In genomic region chr11:115837606-115838345, GRCm38 (mm10) we compare ENCODE assay signal across 15 mouse cellular contexts. TPM values are rescaled to one million over a fixed set of nuclear protein-coding genes. Genes with fewer than 3 reads are reported as not detected.
DNase-seq lines count a peak whose midpoint lies in the region; ATAC-seq and TF ChIP-seq lines count a peak whose summit lies in the region.
"Had no signal": no experiment of that assay in that cellular context is flagged by ENCODE, and none has a peak within 500 bp of the region (broad histone marks: within the 10 kb centered on the region; RNA-seq: fewer than 3 reads in every experiment).

No protein-coding gene starts in this region.

- H3K4me3 ChIP-seq in kidney, adult 2 months (ENCODE audit: insufficient read depth, low read depth, low read length): no peak overlapping the region
- H3K4me3 ChIP-seq in kidney, embryonic 15.5 days (replicated peaks): no peak overlapping the region
- no peak overlapping the region for H3K4me3 ChIP-seq in ES-Bruce4 (ENCODE audit: low read depth, low read length)
- H3K4me3 ChIP-seq: embryonic facial prominence, embryonic 13.5 days; myocyte had no signal

- no peaks in the 10 kb centered on the region for H3K36me3 ChIP-seq in kidney, adult 2 months (ENCODE audit: control insufficient read depth, insufficient read depth, low read length)
- H3K36me3 ChIP-seq in kidney, embryonic 15.5 days: no peaks in the 10 kb centered on the region
- H3K36me3 ChIP-seq in ES-Bruce4 (ENCODE audit: control insufficient read depth, insufficient read depth, low read length, poor library complexity, severe bottlenecking): no peaks in the 10 kb centered on the region
- H3K36me3 ChIP-seq: embryonic facial prominence, embryonic 13.5 days had no signal

- no peak for TF ChIP-seq CTCF in kidney, adult 2 months (conservative IDR thresholded peaks at IDR 0.05; ENCODE audit: insufficient read depth, insufficient read length, low read depth, low read length)
- TF ChIP-seq CTCF in ES-Bruce4 (IDR thresholded peaks at IDR 0.05; ENCODE audit: low read depth, low read length): no peak

- DNase-seq in gastrocnemius, postnatal 10 days: peak; percentile 16
- no peak for DNase-seq in gastrocnemius, adult 18-20 months (ENCODE audit: low spot score)
- peak; percentile 72 for DNase-seq in kidney, adult 2 months
- DNase-seq in kidney, postnatal 25 days: peak; percentile 67 to 78
- DNase-seq in urinary bladder, postnatal 25 days (ENCODE audit: low spot score): no peak
- DNase-seq in cerebellum, adult 8-10 months: no peak
- DNase-seq: cerebellum, adult 18-20 months; heart, postnatal 36 days; lung, adult 18-20 months; thymus, postnatal 4 days had no signal

- no peaks in the 10 kb centered on the region for H3K9me3 ChIP-seq in kidney, embryonic 15.5 days (replicated peaks)
- H3K9me3 ChIP-seq in ES-Bruce4 (replicated peaks; ENCODE audit: control insufficient read depth, insufficient read depth, low read length, poor library complexity, severe bottlenecking): no peaks in the 10 kb centered on the region
- H3K9me3 ChIP-seq: embryonic facial prominence, embryonic 13.5 days had no signal

- no peak for TF ChIP-seq POLR2A in kidney, adult 2 months (IDR thresholded peaks at IDR 0.05; ENCODE audit: low read depth, low read length)
- TF ChIP-seq POLR2A in ES-Bruce4 (IDR thresholded peaks at IDR 0.05; ENCODE audit: insufficient read depth, low read length): no peak

- 44% methylated on average over 22 of the region's 22 CpGs for WGBS in kidney, adult 2 months
- 89% methylated on average over 22 of the region's 22 CpGs for WGBS in kidney, embryonic 15.5 days

- no peak overlapping the region for H3K9ac ChIP-seq in kidney, embryonic 15.5 days
- H3K9ac ChIP-seq in ES-Bruce4 (ENCODE audit: low read depth, poor library complexity, severe bottlenecking): no peak overlapping the region
- H3K9ac ChIP-seq: embryonic facial prominence, embryonic 13.5 days had no signal

- TF ChIP-seq EP300 in ES-Bruce4 (IDR thresholded peaks at IDR 0.05; ENCODE audit: insufficient read depth, low read depth, low read length): no peak

- H3K27ac ChIP-seq in kidney, adult 2 months (ENCODE audit: insufficient read depth, low read depth, low read length): peak overlapping the region; percentile 42
- H3K27ac ChIP-seq in kidney, embryonic 15.5 days: no peak overlapping the region
- H3K27ac ChIP-seq in ES-Bruce4 (ENCODE audit: insufficient read depth, low read length): peak overlapping the region; percentile 51; the same call in 1 of the 2 replicates

- no peak overlapping the region for H3K4me2 ChIP-seq in kidney, embryonic 15.5 days
- H3K4me2 ChIP-seq: embryonic facial prominence, embryonic 13.5 days had no signal

- no peak for ATAC-seq in kidney, embryonic 15.5 days (replicated peaks; ENCODE audit: low FRiP score)

- peaks cover 87% of the 10 kb centered on the region for H3K4me1 ChIP-seq in kidney, adult 2 months (ENCODE audit: control insufficient read depth, insufficient read depth, low read length)
- peaks cover 85% of the 10 kb centered on the region for H3K4me1 ChIP-seq in kidney, embryonic 15.5 days
- peaks cover 29% of the 10 kb centered on the region for H3K4me1 ChIP-seq in ES-Bruce4 (ENCODE audit: control insufficient read depth, insufficient read depth, low read length)

- H3K27me3 ChIP-seq in kidney, adult 2 months (replicated peaks; ENCODE audit: control insufficient read depth, insufficient read depth, low read length): no peaks in the 10 kb centered on the region
- no peaks in the 10 kb centered on the region for H3K27me3 ChIP-seq in kidney, embryonic 15.5 days
- H3K27me3 ChIP-seq in ES-Bruce4 (ENCODE audit: control insufficient read depth, insufficient read depth, low read length, poor library complexity, severe bottlenecking): no peaks in the 10 kb centered on the region

RNA-seq across cellular contexts. Expression of gene Llgl2, which starts 13.9 kb away (rescaled TPM):
- 10 to 100 TPM; 16.5 to 17.4 TPM for total RNA-seq in gastrocnemius, postnatal 10 days (2021)
- 1 to 10 TPM; 6.3 to 8.1 TPM for total RNA-seq in gastrocnemius, adult 18-20 months (2021)
- polyA plus RNA-seq in kidney, adult 2 months (2012; rRNA removed): 153 and 166 TPM in 2 replicates
- polyA plus RNA-seq in kidney, embryonic 15.5 days (2015; fragmentation: Nextera tagmentation; extraction: Ambion mirVana): 39.1 and 41.0 TPM in 2 replicates
- 92.1 and 99.1 TPM in 2 replicates for polyA plus RNA-seq in ES-Bruce4 (2011; ENCODE audit: insufficient read depth, insufficient read length, low read depth, missing spikeins)

RNA-seq across cellular contexts. Expression of gene Myo15b, which starts 20.4 kb away (rescaled TPM):
- not detected for total RNA-seq in gastrocnemius, postnatal 10 days (2021)
- total RNA-seq in gastrocnemius, adult 18-20 months (2021): not detected
- 104 and 132 TPM in 2 replicates for polyA plus RNA-seq in kidney, adult 2 months (2012; rRNA removed)
- polyA plus RNA-seq in kidney, embryonic 15.5 days (2015; fragmentation: Nextera tagmentation; extraction: Ambion mirVana): 8.0 and 11.1 TPM in 2 replicates
- 1.6 and 4.2 TPM in 2 replicates for polyA plus RNA-seq in ES-Bruce4 (2011; ENCODE audit: insufficient read depth, insufficient read length, low read depth, missing spikeins)
- total RNA-seq: neutrophil, adult 5-6 weeks had no signal

RNA-seq across cellular contexts. Expression of gene Tsen54, which starts 23.3 kb away (rescaled TPM):
- 10 to 100 TPM; 10.3 to 11.1 TPM for total RNA-seq in gastrocnemius, postnatal 10 days (2021)
- total RNA-seq in gastrocnemius, adult 18-20 months (2021): 1 to 10 TPM; 5.0 to 6.5 TPM
- 36.4 and 43.4 TPM in 2 replicates for polyA plus RNA-seq in kidney, adult 2 months (2012; rRNA removed)
- 37.3 and 39.8 TPM in 2 replicates for polyA plus RNA-seq in kidney, embryonic 15.5 days (2015; fragmentation: Nextera tagmentation; extraction: Ambion mirVana)
- polyA plus RNA-seq in ES-Bruce4 (2011; ENCODE audit: insufficient read depth, insufficient read length, low read depth, missing spikeins): 26.9 and 30.2 TPM in 2 replicates

RNA-seq across cellular contexts. Expression of gene Caskin2, which starts 24.3 kb away (rescaled TPM):
- total RNA-seq in gastrocnemius, postnatal 10 days (2021): 10 to 100 TPM; 16.8 to 22.7 TPM
- 10 to 100 TPM; 13.1 to 18.2 TPM for total RNA-seq in gastrocnemius, adult 18-20 months (2021)
- 36.9 and 46.7 TPM in 2 replicates for polyA plus RNA-seq in kidney, adult 2 months (2012; rRNA removed)
- polyA plus RNA-seq in kidney, embryonic 15.5 days (2015; fragmentation: Nextera tagmentation; extraction: Ambion mirVana): 17.3 and 20.9 TPM in 2 replicates
- 10.5 and 12.1 TPM in 2 replicates for polyA plus RNA-seq in ES-Bruce4 (2011; ENCODE audit: insufficient read depth, insufficient read length, low read depth, missing spikeins)

Comparison
In these comparisons a context has a peak if more than half of its experiments do, and no peak if none do; other contexts are left out.
1. DNase-seq: peak in gastrocnemius, postnatal 10 days (single experiment), kidney, adult 2 months (single experiment) and kidney, postnatal 25 days (2 of 2); none in gastrocnemius, adult 18-20 months (single experiment), urinary bladder, postnatal 25 days (single experiment) and cerebellum, adult 8-10 months (single experiment).